Mouse (Mus musculus) liver, embryonic 14.5 days (tissue): ENCODE data around the gene Abracl. TPM values are rescaled to one million over a fixed set of nuclear protein-coding genes. Genes with fewer than 3 reads are reported as not detected.

Experiments used
- ATAC-seq: fragments of 200-750 bp; cut with Nextera tagmentation; 2 replicates; pipeline ENCODE4 v1.8.0; 2017; ENCODE audit warnings: moderate number of reproducible peaks, mild to moderate bottlenecking, moderate library complexity; ENCODE audit not compliant: insufficient read depth
- DNase-seq, 3 experiments: peaks; one replicate each; pipeline ENCODE4 v3.0.0-alpha.2; 2012 to 2013; ENCODE audit warnings: low read depth in 3 of 3, low spot score in 3 of 3
- H3K27ac ChIP-seq: fragments of 300-500 bp; sonication (generic); 2 replicates; pipeline ENCODE4 v1.5.1; 2014; ENCODE audit warnings: moderate library complexity, mild to moderate bottlenecking, control low read depth, inconsistent platforms
- H3K27me3 ChIP-seq: fragments of 300-500 bp; sonication (generic); 2 replicates; pipeline ENCODE4 v1.6.1; 2014; ENCODE audit warnings: mild to moderate bottlenecking, low read length, moderate library complexity; ENCODE audit not compliant: control insufficient read depth, insufficient read depth
- H3K36me3 ChIP-seq: fragments of 300-500 bp; sonication (generic); replicated peaks from 2 replicates; pipeline ENCODE4 v1.6.1; 2014; ENCODE audit warnings: low read depth; ENCODE audit not compliant: control insufficient read depth, insufficient read depth
- H3K4me1 ChIP-seq, 2 experiments: fragments of 200-500 bp in 1 of 2; fragments of 300-500 bp in 1 of 2; sonication (generic) in 1 of 2; replicated peaks; 2 replicates each; pipeline ENCODE4 v1.6.1; 2012 to 2014; ENCODE audit warnings: antibody characterized with exemption in 1 of 2, inconsistent platforms in 1 of 2, low read length in 1 of 2; ENCODE audit not compliant: control insufficient read depth in 2 of 2, insufficient read depth in 2 of 2
- H3K4me2 ChIP-seq: fragments of 300-500 bp; sonication (generic); 2 replicates; pipeline ENCODE4 v1.6.1; 2014; ENCODE audit warnings: low read depth, mild to moderate bottlenecking, control low read depth, moderate library complexity
- H3K4me3 ChIP-seq, 2 experiments: fragments of 200-500 bp in 1 of 2; fragments of 300-500 bp in 1 of 2; sonication (generic) in 1 of 2; 2 replicates each; pipeline ENCODE4 v1.5.1; 2012 to 2014; ENCODE audit warnings: low read depth in 2 of 2, low read length in 2 of 2, mild to moderate bottlenecking in 2 of 2, control low read depth in 1 of 2, inconsistent platforms in 1 of 2, moderate library complexity in 1 of 2; ENCODE audit not compliant: insufficient read depth in 1 of 2
- H3K9ac ChIP-seq: fragments of 300-500 bp; sonication (generic); replicated peaks from 2 replicates; pipeline ENCODE4 v1.6.1; 2014; ENCODE audit warnings: mild to moderate bottlenecking, control low read depth, moderate library complexity
- H3K9me3 ChIP-seq: fragments of 300-500 bp; sonication (generic); 2 replicates; pipeline ENCODE4 v1.6.1; 2016; ENCODE audit warnings: low read length, mixed read lengths; ENCODE audit not compliant: control insufficient read depth
- CTCF ChIP-seq: IDR thresholded peaks from 2 replicates; pipeline ENCODE4 v1.5.1; 2016; ENCODE audit warnings: antibody characterized with exemption, low read depth, control low read depth
- EP300 ChIP-seq: IDR thresholded peaks from 2 replicates; pipeline ENCODE4 v1.6.1; 2016; ENCODE audit warnings: antibody characterized with exemption, low read depth
- WGBS: fragments of 180-500 bp; shearing (Covaris S2); extraction: QIAGEN DNeasy Blood & Tissue Kit; methylation state at CpG from one replicate; pipeline ENCODE4 v1.1.7; 2014; ENCODE audit not compliant: insufficient replicate concordance; 5-methylcytosine and 5-hydroxymethylcytosine counted together
- polyA plus RNA-seq, 2 experiments: library from polyadenylated mRNA; depleted of rRNA in 1 of 2; stranded (reverse) in 1 of 2; unstranded in 1 of 2; fragments of >200 nt; fragmentation: Nextera tagmentation in 1 of 2; extraction: Ambion mirVana in 1 of 2; gene quantifications; 2 replicates each; pipeline versions ENCODE4 v1.2.1 to v1.2.3; 2012 to 2014

Gene Abracl
- polyA plus RNA-seq (2012; rRNA removed), result 19.8 and 37.2 TPM in 2 replicates
- polyA plus RNA-seq (2014; fragmentation: Nextera tagmentation; extraction: Ambion mirVana), result 66.4 and 71.1 TPM in 2 replicates

GRCm38 (mm10) chr10:18022741-18023347, at the start of gene Abracl:
Gene Abracl (minus strand): TSS chr10:18023288.
- Histone ChIP-seq H3K9ac (peak within 1 kb of the TSS; percentile 91), H3K4me1 (peaks cover 0 to 6% of the 10 kb centered on the region in 2 experiments; a peak in 3 of 4 replicates), H3K27me3 (no peaks in the 10 kb centered on the region), H3K9me3 (no peaks in the 10 kb centered on the region), H3K36me3 (no peaks in the 10 kb centered on the region; the same call in 1 of the 2 replicates), H3K4me3 (peak within 1 kb of the TSS; percentile 81 to 89), H3K27ac (peak within 1 kb of the TSS; percentile 69), H3K4me2 (peak within 1 kb of the TSS; percentile 90)
- DNase-seq, result peak; percentile 49 to 55 (median 55)
- ATAC-seq, result peak; percentile 92
- peak; percentile 39 for TF ChIP-seq CTCF
- no peak for TF ChIP-seq EP300
- WGBS, result under 1% methylated on average over 37 of the region's 37 CpGs

DNA sequence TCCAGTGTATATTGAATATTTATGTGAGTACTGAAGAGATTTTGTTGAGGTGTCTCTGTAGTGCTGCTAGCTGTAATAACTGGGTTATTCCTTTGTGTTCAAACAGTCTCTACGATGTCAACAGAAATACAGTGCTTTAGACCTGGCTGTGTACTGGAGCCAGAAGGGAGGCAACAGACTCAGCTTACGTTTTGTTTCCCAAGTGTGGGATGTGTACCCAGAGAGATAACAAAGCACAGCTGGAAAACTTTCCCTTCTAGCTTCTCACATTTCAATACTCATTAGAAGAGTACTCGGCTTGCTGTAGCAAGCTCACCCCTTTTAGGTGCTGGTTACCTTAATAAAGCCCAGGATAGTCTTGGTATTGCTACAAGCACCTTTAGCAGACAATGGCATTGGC, 49.8 kb upstream of the Abracl start:
- 50% methylated on average over 3 of the region's 3 CpGs for WGBS
- DNase-seq, result no peak
- no peak overlapping the region for H3K4me3 ChIP-seq
- H3K27me3 ChIP-seq, result no peaks in the 10 kb centered on the region
- no peaks in the 10 kb centered on the region for H3K9me3 ChIP-seq
- H3K36me3 ChIP-seq, result no peaks in the 10 kb centered on the region
- H3K27ac ChIP-seq, result no peak overlapping the region
- no peak overlapping the region for H3K4me2 ChIP-seq
- no peak overlapping the region for H3K9ac ChIP-seq
- H3K4me1 ChIP-seq, result peaks cover 0 to 19% of the 10 kb centered on the region in 2 experiments; a peak in 2 of 4 replicates
- no peak for TF ChIP-seq CTCF
- no peak for TF ChIP-seq EP300
- ATAC-seq, result no peak

DNA sequence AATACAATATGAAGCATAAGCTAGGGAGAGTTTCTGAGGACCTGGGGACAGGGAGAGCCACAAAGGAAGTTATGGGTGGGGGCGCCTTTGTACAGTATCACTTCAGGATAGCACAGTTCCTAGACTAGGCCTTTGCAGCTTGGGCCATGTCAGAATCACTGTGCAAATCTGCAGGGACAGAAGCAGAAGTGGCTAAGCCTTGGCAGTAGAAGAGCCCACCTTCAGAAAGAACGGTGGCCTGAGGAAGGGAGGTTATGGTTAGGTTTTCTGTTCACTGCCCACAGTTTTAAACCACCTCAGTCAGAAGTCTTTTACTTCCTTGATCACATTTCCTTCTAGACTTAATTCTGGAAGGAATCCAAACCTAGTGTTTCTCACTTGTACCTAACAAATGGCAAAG, 47.5 kb upstream of the Abracl start:
- ATAC-seq (no peak), DNase-seq (no peak)
- Histone ChIP-seq H3K4me2 (no peak overlapping the region), H3K9ac (no peak overlapping the region), H3K4me3 (no peak overlapping the region), H3K4me1 (peaks cover 0 to 19% of the 10 kb centered on the region in 2 experiments; a peak in 3 of 4 replicates), H3K27me3 (no peaks in the 10 kb centered on the region), H3K27ac (no peak overlapping the region), H3K9me3 (no peaks in the 10 kb centered on the region), H3K36me3 (no peaks in the 10 kb centered on the region)
- WGBS, result 23% methylated on average over 2 of the region's 2 CpGs
- TF ChIP-seq CTCF (no peak), EP300 (no peak)

DNA sequence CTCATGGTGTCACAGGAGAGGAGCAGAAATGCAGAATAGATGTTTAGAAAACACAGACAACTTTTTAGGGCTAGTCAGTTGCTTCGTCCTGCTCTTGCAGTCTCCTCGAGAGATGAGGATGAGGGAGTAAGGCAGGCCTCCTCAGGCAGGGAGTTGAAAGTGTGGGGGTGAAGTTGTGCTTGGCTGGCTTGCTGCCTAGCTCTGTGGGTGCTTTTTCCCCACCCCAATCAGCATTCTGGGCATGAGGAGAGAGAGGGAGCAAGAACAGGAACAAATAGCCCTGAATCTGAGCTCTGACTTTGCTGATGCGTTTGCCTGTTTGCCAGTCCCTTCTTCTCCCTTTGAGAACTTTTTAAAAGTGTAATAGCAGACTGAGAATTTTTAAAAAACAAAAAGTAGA, 47.1 kb upstream of the Abracl start:
- Histone ChIP-seq H3K9ac (no peak overlapping the region), H3K9me3 (no peaks in the 10 kb centered on the region), H3K36me3 (no peaks in the 10 kb centered on the region), H3K4me2 (no peak overlapping the region), H3K27me3 (no peaks in the 10 kb centered on the region), H3K27ac (no peak overlapping the region), H3K4me3 (no peak overlapping the region), H3K4me1 (peaks cover 0 to 19% of the 10 kb centered on the region in 2 experiments; a peak in 3 of 4 replicates)
- DNase-seq, result no peak
- TF ChIP-seq CTCF, result no peak
- ATAC-seq, result no peak
- WGBS, result 56% methylated on average over 3 of the region's 3 CpGs

- H3K9me3 ChIP-seq, result no peaks in the 10 kb centered on the region
- H3K4me1 ChIP-seq, result peaks cover 0 to 19% of the 10 kb centered on the region in 2 experiments; a peak in 3 of 4 replicates
- WGBS, result 58% methylated on average over 2 of the region's 2 CpGs
- no peak for ATAC-seq
- no peaks in the 10 kb centered on the region for H3K27me3 ChIP-seq
- no peaks in the 10 kb centered on the region for H3K36me3 ChIP-seq
- H3K4me2 ChIP-seq, result no peak overlapping the region
- no peak for TF ChIP-seq CTCF
- no peak for TF ChIP-seq EP300
- no peak for DNase-seq
- no peak overlapping the region for H3K27ac ChIP-seq
- no peak overlapping the region for H3K9ac ChIP-seq
- no peak overlapping the region for H3K4me3 ChIP-seq
Measured at GRCm38 (mm10) chr10:18069576-18069975, 46.5 kb upstream of the Abracl start.
